Mouse (Mus musculus) adrenal gland, adult 10 weeks (tissue): ENCODE data around the gene Paip2b. TPM values are rescaled to one million over a fixed set of nuclear protein-coding genes. Genes with fewer than 3 reads are reported as not detected.

Experiments used
- polyA plus RNA-seq: library from polyadenylated mRNA; stranded (reverse); fragments of 350-450 nt; fragmentation: Illumina TruSeq; extraction: RNeasy Lipid Tissue Mini Kit (QIAGEN cat#74804); gene quantifications from one replicate; pipeline ENCODE4 v1.2.3, GENCODE M21; 2014; ENCODE audit warnings: low read depth, low replicate concordance

Gene Paip2b
- polyA plus RNA-seq, result 63.2 TPM

DNA sequence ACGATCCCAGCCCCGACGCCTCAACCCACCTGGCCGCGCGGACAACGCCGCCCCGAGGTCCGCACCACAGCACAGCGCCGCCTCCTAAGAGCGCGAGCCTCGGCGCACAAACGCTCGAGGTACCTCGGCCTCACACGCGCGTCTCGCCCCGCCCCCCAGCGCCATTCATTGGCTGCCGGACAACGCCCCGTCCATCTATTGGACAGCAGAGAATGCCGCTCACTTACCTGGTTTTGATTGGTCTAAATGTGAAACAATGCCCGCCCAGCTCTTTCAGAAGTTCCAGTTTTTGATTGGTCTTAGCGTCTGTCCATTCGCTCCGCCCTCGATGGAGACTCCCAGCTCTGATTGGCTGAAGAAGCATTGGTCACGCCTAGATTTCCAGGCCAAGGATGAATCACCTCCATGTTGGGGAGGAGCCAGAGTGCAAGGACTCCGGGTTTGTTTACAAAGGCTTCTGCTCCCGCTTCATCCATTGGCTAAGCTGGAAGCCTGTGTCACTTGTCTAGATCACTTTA, at the start of gene Paip2b:
Gene Paip2b (minus strand): TSS at position 136 of the 518 bp plus-strand sequence.

DNA sequence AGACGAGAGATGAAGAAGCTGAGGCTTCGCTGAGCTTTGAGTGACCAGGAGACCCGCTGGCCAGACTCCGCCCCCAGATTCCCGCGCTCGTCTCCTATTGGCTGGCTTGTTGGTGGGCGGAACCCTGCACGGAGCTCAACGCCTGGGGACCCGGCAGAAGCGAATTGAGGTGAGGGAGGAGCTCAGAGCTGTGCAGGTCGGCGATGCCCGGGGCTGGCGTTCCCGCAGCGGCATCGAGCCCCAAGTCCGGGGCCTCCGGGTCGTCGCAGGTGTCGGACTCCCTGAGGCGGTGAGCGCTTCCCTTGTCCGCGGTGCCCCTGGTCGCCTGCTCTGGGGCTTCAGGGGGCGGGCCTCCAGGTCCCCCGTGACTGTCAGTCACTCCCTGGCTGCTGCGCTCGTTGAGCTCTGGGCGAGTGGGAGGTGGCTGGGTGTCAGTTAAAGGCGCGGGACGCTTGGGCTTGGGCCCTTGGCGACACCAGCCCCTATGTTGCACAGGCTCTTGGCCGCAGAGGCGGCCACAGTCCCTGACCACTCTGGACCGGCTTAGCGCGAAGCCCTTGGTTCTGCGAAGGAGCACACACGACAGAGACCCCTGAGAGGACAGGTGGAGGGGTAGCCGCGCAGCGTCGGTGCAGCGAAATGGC, 35.5 kb upstream of the Paip2b start, which contains the start of gene Zfp638:
Gene Zfp638 (plus strand): TSS at position 156 of the 644 bp plus-strand sequence.

DNA sequence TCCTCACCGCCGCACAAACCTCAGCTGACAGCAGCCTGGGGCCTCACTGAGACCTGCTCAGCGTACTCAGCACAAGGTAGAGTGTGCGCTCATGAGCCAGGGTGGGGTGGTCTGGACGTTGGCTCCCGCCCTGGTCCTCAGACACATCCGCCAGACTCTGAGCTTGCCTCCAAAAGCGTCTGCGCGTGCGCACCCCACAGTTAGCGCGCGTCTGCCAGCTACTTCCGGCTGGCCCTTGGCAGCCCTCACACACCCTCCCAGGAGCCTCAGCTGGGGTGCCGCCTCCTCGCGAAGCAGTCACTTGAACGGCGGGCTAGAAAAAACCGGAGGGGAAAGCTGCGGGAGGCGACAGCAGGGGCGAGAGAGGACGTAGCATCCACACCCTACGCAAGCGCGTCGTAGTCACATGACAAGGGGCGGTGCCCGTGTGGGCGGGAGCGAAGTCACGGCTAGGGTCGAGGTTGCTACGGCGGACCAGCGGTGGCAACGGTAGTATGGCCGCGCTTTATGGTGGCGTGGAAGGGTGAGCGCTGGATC, 36.7 kb downstream of the Paip2b start, which contains the start of gene Nagk:
Gene Nagk (plus strand): TSS at position 223 of the 537 bp plus-strand sequence.

DNA sequence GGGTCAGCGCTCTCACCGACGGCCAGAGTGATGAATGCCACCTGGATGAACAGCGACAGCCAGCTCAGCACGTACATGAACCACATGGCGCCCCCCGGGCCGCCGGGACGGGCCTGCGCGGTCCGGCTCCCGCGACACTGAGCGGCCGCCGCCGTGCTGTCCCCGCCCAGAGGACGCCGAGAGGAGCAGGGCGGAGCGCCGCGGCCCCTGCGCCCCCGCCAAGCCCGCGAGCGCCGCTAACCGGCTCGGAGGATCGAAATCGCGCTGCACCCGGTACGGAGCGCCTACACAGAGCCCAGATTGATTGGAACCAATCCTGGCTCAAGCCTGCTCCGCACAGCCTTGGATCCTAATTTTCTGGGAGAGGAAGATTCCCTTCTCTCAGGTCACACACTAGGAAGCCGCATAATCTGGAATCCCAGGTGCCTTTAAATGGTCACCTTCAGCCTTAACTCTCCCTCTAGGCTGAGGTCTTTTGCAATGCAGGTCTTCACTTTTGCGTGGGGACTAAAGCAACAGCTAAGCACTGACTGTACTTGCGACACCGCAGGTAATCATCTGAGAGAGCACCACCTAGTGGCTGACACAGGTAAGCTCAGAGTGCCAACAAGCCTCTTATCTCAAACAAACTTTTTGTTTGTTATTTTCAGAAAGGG, 55.8 kb downstream of the Paip2b start, which contains the start of gene Tex261:
Gene Tex261 (minus strand): TSS at position 176 of the 656 bp plus-strand sequence.

DNA sequence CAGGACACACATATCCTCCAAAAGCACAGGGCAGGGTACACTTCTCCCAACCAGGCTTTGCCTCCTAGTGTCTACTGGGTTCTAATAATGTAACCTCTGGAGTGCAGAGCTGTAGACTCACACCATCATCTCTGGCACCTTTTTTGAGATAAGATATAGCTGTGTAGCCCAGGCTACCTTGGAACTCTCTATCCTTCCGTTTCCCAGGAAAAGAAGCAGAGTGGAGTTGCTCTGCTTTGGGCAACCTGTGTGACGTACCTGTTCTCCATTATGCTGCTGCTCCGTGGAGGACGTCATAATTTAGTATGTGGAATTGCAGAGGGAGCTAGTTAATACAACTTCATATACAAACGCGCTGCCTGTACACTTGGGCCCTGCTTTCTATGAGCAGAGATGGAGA, 69.2 kb downstream of the Paip2b start, which contains the start of gene Ankrd53:
Gene Ankrd53 (plus strand): TSS at position 301 of the 400 bp plus-strand sequence.

Other genes with a start within 250 kb of the Paip2b start
- gene Clec4f, start 175.6 kb downstream of the Paip2b start, polyA plus RNA-seq, result not detected
- not detected for gene Cd207, start 153.9 kb downstream of the Paip2b start, polyA plus RNA-seq
- not detected for gene Vax2, start 120.5 kb downstream of the Paip2b start, polyA plus RNA-seq
- not detected for gene Atp6v1b1, start 88.8 kb downstream of the Paip2b start, polyA plus RNA-seq
- not detected for gene Ankrd53, start 69.1 kb downstream of the Paip2b start, polyA plus RNA-seq
- gene Tex261, start 55.9 kb downstream of the Paip2b start, polyA plus RNA-seq, result 59.9 TPM
- gene Nagk, start 36.8 kb downstream of the Paip2b start, polyA plus RNA-seq, result 16.0 TPM
- gene Zfp638, start 35.4 kb upstream of the Paip2b start, polyA plus RNA-seq, result 280 TPM
- 5.2 TPM for gene Dysf, start 176.8 kb upstream of the Paip2b start, polyA plus RNA-seq